Mouse (Mus musculus) ES-E14 (cell line): ENCODE measurements at regions not wholly inside any gene's neighbourhood (a gene's known extent, or its start where the extent isn't known, plus 50 kb on each side); places are given as distances from the start of the nearest gene placed in this dataset.
A peak's percentile ranks its signal among the peaks of the same experiment; 100 is the strongest.

Source experiments
- DNase-seq: peaks from one replicate; pipeline ENCODE4 v3.0.0-alpha.2; 2013; ENCODE audit warnings: low read depth, low spot score
- H3K27ac ChIP-seq: 2 replicates; pipeline ENCODE4 v1.5.1; 2012; ENCODE audit warnings: low read depth, mild to moderate bottlenecking, low read length, moderate library complexity, mixed read lengths; ENCODE audit not compliant: poor library complexity, insufficient read depth, severe bottlenecking
- H3K36me3 ChIP-seq: 2 replicates; pipeline ENCODE4 v1.6.1; 2012; ENCODE audit warnings: mild to moderate bottlenecking, low read length, moderate library complexity, mixed read lengths; ENCODE audit not compliant: control insufficient read depth, poor library complexity, insufficient read depth, severe bottlenecking
- H3K4me1 ChIP-seq, 2 experiments: fragments of 150-350 bp in 1 of 2; sonication (generic) in 1 of 2; 2 replicates each; pipeline ENCODE4 v1.6.1; 2012; ENCODE audit warnings: low read length in 2 of 2, mild to moderate bottlenecking in 1 of 2, mixed read lengths in 1 of 2; ENCODE audit not compliant: control insufficient read depth in 2 of 2, insufficient read depth in 2 of 2, poor library complexity in 1 of 2
- H3K4me3 ChIP-seq, 2 experiments: fragments of 150-350 bp in 1 of 2; sonication (generic) in 1 of 2; 2 replicates each; pipeline ENCODE4 v1.5.1; 2012; ENCODE audit warnings: low read length in 2 of 2, low read depth in 1 of 2, mild to moderate bottlenecking in 1 of 2, mixed read lengths in 1 of 2; ENCODE audit not compliant: insufficient read depth in 1 of 2, poor library complexity in 1 of 2, severe bottlenecking in 1 of 2
- H3K9ac ChIP-seq: 2 replicates; pipeline ENCODE4 v1.6.1; 2012; ENCODE audit warnings: low read depth, mild to moderate bottlenecking, low read length, mixed read lengths; ENCODE audit not compliant: poor library complexity, insufficient read depth, severe bottlenecking
- H3K9me3 ChIP-seq: fragments of 150-350 bp; sonication (generic); 2 replicates; pipeline ENCODE4 v1.6.1; 2012; ENCODE audit warnings: low read depth, mild to moderate bottlenecking, low read length; ENCODE audit not compliant: control insufficient read depth, insufficient read depth
- CHD2 ChIP-seq: IDR thresholded peaks from 2 replicates; pipeline ENCODE4 v1.6.1; 2014; ENCODE audit warnings: mild to moderate bottlenecking, low read depth, low read length, inconsistent platforms
- HCFC1 ChIP-seq: IDR thresholded peaks from 2 replicates; pipeline ENCODE4 v1.6.1; 2012; ENCODE audit warnings: low read length, inconsistent platforms, borderline replicate concordance; ENCODE audit not compliant: insufficient read depth
- MAFK ChIP-seq: IDR thresholded peaks from 2 replicates; pipeline ENCODE4 v1.6.1; 2014; ENCODE audit warnings: mild to moderate bottlenecking, low read depth, low read length, inconsistent platforms; ENCODE audit not compliant: insufficient read depth
- ZC3H11A ChIP-seq: IDR thresholded peaks from 2 replicates; pipeline ENCODE4 v1.6.1; 2012; ENCODE audit warnings: low read depth, mild to moderate bottlenecking, inconsistent platforms, low read length, borderline replicate concordance
- ZNF384 ChIP-seq: IDR thresholded peaks from 2 replicates; pipeline ENCODE4 v1.6.1; 2012; ENCODE audit warnings: low read depth, low read length, inconsistent platforms
- in situ Hi-C, 2 experiments: fragments of 600-800 bp; cut with MboI; formaldehyde crosslinking; loops; one replicate each; pipeline ENCODE4 v1.15.1; 2025; ENCODE audit warnings: low sequenced_read_pairs in 2 of 2, inconsistent platforms in 1 of 2; ENCODE audit not compliant: unreplicated experiment in 2 of 2

DNA sequence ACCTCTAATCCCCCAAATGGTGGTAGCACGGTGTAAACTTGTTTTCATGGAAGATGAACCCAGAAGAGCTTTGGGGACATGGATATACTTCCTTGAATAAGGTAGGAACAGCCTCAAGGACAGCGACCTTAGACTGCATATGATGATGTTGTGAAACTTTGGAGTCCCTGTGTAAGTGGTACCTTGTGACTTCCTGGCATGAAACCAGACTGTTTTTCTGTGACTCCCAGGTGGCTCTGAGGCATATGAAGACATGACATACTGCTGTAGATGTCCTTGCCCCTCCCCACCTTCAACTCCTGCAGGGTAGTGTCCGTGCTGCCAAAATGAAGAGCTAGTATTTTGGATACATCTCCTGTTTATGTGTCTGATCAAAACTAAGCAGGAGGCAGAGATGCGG is 138.1 kb downstream of the Sox9 start:
- DNase-seq: no peak
- H3K4me1 ChIP-seq: no peaks in the 10 kb centered on the region
- H3K4me3 ChIP-seq: no peak overlapping the region
- TF ChIP-seq CHD2: no peak
- TF ChIP-seq HCFC1: no peak
- TF ChIP-seq ZC3H11A: no peak
- TF ChIP-seq MAFK: no peak
- TF ChIP-seq ZNF384: no peak
- in situ Hi-C loops: no loop called here
- no peak overlapping the region for H3K9ac ChIP-seq
- H3K27ac ChIP-seq: no peak overlapping the region
- H3K36me3 ChIP-seq: no peaks in the 10 kb centered on the region
- no peaks in the 10 kb centered on the region for H3K9me3 ChIP-seq

DNA sequence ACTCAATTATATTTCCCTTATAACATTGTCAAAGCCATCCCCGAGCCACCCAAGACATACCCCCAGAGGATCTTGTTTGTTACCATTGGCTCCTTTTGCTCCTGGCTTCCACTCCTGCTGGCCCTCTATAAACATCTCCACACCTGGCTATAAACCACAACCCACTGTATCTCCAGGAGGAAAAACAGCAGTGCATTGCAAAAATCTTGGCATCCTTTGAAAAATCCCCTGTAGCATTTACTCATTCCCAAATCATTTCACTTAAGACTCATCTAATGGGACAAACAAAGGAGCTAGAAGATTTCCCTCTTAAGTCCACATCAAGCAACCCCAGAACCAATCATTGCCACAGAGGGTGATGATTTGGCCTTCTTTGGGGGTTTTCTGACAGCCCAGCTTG is 142.6 kb downstream of the Sox9 start:
- no peaks in the 10 kb centered on the region for H3K9me3 ChIP-seq
- in situ Hi-C loops: no loop called here
- TF ChIP-seq ZC3H11A (no peak), HCFC1 (no peak), CHD2 (no peak), MAFK (no peak), ZNF384 (no peak)
- H3K9ac ChIP-seq: no peak overlapping the region
- H3K4me3 ChIP-seq: no peak overlapping the region
- no peaks in the 10 kb centered on the region for H3K36me3 ChIP-seq
- H3K4me1 ChIP-seq: no peaks in the 10 kb centered on the region
- DNase-seq: no peak
- no peak overlapping the region for H3K27ac ChIP-seq

DNA sequence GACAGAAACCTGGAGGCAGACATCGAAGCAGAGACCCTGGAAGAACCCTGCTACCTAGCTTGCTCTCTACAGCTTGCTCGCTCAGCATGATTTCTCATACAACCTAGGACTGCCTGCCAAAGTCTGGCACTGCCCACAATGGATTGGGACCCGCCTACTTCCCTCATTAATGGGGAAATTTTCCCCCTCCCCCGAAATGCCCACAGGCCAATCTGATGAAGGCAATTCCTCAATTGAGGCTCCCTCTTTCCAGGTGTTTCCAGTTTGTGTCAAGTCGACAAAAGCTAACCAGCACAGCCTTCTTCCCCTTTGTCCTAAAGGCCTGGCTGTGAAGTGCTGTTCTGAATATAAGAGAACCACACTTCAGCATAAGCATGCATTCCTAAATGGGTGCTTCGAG is 143.1 kb downstream of the Sox9 start:
- DNase-seq: peak; percentile 34
- TF ChIP-seq MAFK (no peak), ZC3H11A (no peak), ZNF384 (no peak), HCFC1 (no peak), CHD2 (no peak)
- H3K36me3 ChIP-seq: no peaks in the 10 kb centered on the region
- no peaks in the 10 kb centered on the region for H3K9me3 ChIP-seq
- in situ Hi-C loops: no loop called here
- no peak overlapping the region for H3K9ac ChIP-seq
- no peak overlapping the region for H3K4me3 ChIP-seq
- H3K4me1 ChIP-seq: no peaks in the 10 kb centered on the region
- no peak overlapping the region for H3K27ac ChIP-seq

DNA sequence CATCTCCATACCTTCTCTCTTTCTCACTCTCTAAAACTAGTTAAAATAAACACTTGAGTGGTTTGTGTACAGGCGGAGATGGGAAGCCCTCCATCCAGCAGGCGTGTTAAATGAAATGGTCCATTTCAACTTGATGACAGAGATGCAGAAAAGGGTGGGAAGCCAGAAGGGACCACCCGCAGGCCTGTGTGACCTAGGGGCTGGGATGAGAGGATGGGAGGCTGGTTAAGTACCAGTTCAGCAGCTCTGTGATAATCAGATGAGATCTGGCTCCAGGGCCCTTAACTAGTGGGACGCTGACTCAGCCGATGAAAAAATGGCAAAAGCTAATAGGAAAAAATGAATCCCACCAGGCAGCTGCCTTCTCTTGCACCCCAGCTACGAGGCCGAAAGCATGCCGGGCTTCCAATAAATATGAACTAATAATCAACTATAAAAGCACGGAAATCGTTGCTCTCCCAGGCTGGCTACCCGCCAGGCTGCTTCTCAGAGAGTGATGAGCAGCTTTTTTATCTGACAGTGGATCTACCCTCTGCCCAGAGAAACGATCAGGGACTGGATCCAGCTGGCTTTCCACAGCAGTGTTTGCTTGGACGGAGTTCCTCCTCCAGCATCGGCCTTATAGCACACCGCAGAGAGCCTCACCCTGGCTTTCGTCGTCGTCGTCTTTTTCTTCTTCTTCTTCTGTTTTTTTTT is 144.5 kb downstream of the Sox9 start:
- H3K4me1 ChIP-seq: no peaks in the 10 kb centered on the region
- TF ChIP-seq MAFK (no peak), ZNF384 (no peak), HCFC1 (no peak), ZC3H11A (no peak), CHD2 (no peak)
- no peak overlapping the region for H3K9ac ChIP-seq
- no peak for DNase-seq
- H3K9me3 ChIP-seq: no peaks in the 10 kb centered on the region
- no peaks in the 10 kb centered on the region for H3K36me3 ChIP-seq
- in situ Hi-C loops: no loop called here
- H3K27ac ChIP-seq: no peak overlapping the region
- no peak overlapping the region for H3K4me3 ChIP-seq
